Mouse (Mus musculus): ENCODE data around the gene Lgals8. TPM values are rescaled to one million over a fixed set of nuclear protein-coding genes. Genes with fewer than 3 reads are reported as not detected.

Lgals8 gene
- 10 to 100 TPM; 35.1 to 37.2 TPM for total RNA-seq (2021)
- long read RNA-seq, experiment 1, transcript Lgals8-202 (10 exons, 2,792 nt) = major isoform, 10 of 15 reads
- long read RNA-seq, experiment 1, partial matches to known transcripts = 0 of 15 reads
- long read RNA-seq, experiment 1, other reads (novel, unspliced or antisense) = 3 of 15 reads
- long read RNA-seq, experiment 2, transcript Lgals8-202 (10 exons, 2,792 nt) = major isoform, 13 of 25 reads
- long read RNA-seq, experiment 2, partial matches to known transcripts = 2 of 25 reads
- long read RNA-seq, experiment 2, other reads (novel, unspliced or antisense) = 5 of 25 reads

GRCm38 (mm10) chr13:12464844-12465243 lies at the start of gene Lgals8:
TSS of gene Lgals8 (minus strand) at chr13:12464944.
- TF ChIP-seq CTCF (conservative IDR thresholded peaks at IDR 0.05) = no peak
- no peak for DNase-seq (ENCODE audit: low spot score in 2 of 2)
- Histone ChIP-seq H3K4me3 (no peak within 1 kb of the TSS), H3K27ac (no peak within 1 kb of the TSS)

- DNase-seq (ENCODE audit: low spot score in 2 of 2) = no peak
- TF ChIP-seq CTCF (conservative IDR thresholded peaks at IDR 0.05) = no peak
- Histone ChIP-seq H3K4me3 (no peak overlapping the region), H3K27ac (no peak overlapping the region)
Observed at GRCm38 (mm10) chr13:12511189-12511965, 46.6 kb upstream of the Lgals8 start.

GRCm38 (mm10) chr13:12510032-12510431 lies 45.3 kb upstream of the Lgals8 start:
- no peak overlapping the region for H3K27ac ChIP-seq
- H3K4me3 ChIP-seq = no peak overlapping the region
- no peak for DNase-seq (ENCODE audit: low spot score in 2 of 2)
- TF ChIP-seq CTCF (conservative IDR thresholded peaks at IDR 0.05) = no peak

GRCm38 (mm10) chr13:12507426-12507825 lies 42.7 kb upstream of the Lgals8 start:
- TF ChIP-seq CTCF (conservative IDR thresholded peaks at IDR 0.05) = no peak
- no peak for DNase-seq (ENCODE audit: low spot score in 2 of 2)
- Histone ChIP-seq H3K27ac (no peak overlapping the region), H3K4me3 (no peak overlapping the region)

- H3K4me3 ChIP-seq = no peak overlapping the region
- no peak for TF ChIP-seq CTCF (conservative IDR thresholded peaks at IDR 0.05)
- H3K27ac ChIP-seq = no peak overlapping the region
- no peak for DNase-seq (ENCODE audit: low spot score in 2 of 2)
Observed at GRCm38 (mm10) chr13:12505359-12505758, 40.6 kb upstream of the Lgals8 start.

GRCm38 (mm10) chr13:12503238-12503751 lies 38.6 kb upstream of the Lgals8 start:
- no peak for TF ChIP-seq CTCF (conservative IDR thresholded peaks at IDR 0.05)
- no peak overlapping the region for H3K27ac ChIP-seq
- H3K4me3 ChIP-seq = no peak overlapping the region
- DNase-seq (ENCODE audit: low spot score in 2 of 2) = no peak

- no peak for TF ChIP-seq CTCF (conservative IDR thresholded peaks at IDR 0.05)
- DNase-seq (ENCODE audit: low spot score in 2 of 2) = no peak
- Histone ChIP-seq H3K4me3 (no peak overlapping the region), H3K27ac (no peak overlapping the region)
Observed at GRCm38 (mm10) chr13:12502665-12503237, 38.0 kb upstream of the Lgals8 start.

GRCm38 (mm10) chr13:12499107-12499506 lies 34.4 kb upstream of the Lgals8 start:
- H3K27ac ChIP-seq = no peak overlapping the region
- TF ChIP-seq CTCF (conservative IDR thresholded peaks at IDR 0.05) = no peak
- H3K4me3 ChIP-seq = no peak overlapping the region
- DNase-seq (ENCODE audit: low spot score in 2 of 2) = no peak

- TF ChIP-seq CTCF (conservative IDR thresholded peaks at IDR 0.05) = no peak
- Histone ChIP-seq H3K4me3 (no peak overlapping the region), H3K27ac (no peak overlapping the region)
- DNase-seq (ENCODE audit: low spot score in 2 of 2) = no peak
Observed at GRCm38 (mm10) chr13:12497809-12498208, 33.1 kb upstream of the Lgals8 start.

GRCm38 (mm10) chr13:12494750-12495149 lies 30.0 kb upstream of the Lgals8 start:
- no peak for DNase-seq (ENCODE audit: low spot score in 2 of 2)
- no peak overlapping the region for H3K27ac ChIP-seq
- TF ChIP-seq CTCF (conservative IDR thresholded peaks at IDR 0.05) = no peak
- no peak overlapping the region for H3K4me3 ChIP-seq

- H3K4me3 ChIP-seq = no peak overlapping the region
- no peak for TF ChIP-seq CTCF (conservative IDR thresholded peaks at IDR 0.05)
- no peak for DNase-seq (ENCODE audit: low spot score in 2 of 2)
- no peak overlapping the region for H3K27ac ChIP-seq
Observed at GRCm38 (mm10) chr13:12492515-12492914, 27.8 kb upstream of the Lgals8 start.

- TF ChIP-seq CTCF (conservative IDR thresholded peaks at IDR 0.05) = no peak
Observed at GRCm38 (mm10) chr13:12485640-12486039, 20.9 kb upstream of the Lgals8 start.

GRCm38 (mm10) chr13:12485197-12485596 lies 20.5 kb upstream of the Lgals8 start:
- no peak for TF ChIP-seq CTCF (conservative IDR thresholded peaks at IDR 0.05)
- Histone ChIP-seq H3K4me3 (no peak overlapping the region), H3K27ac (no peak overlapping the region)
- no peak for DNase-seq (ENCODE audit: low spot score in 2 of 2)

More at GRCm38 (mm10) chr13:12485640-12486039, 20.9 kb upstream of the Lgals8 start:
- no peak overlapping the region for H3K27ac ChIP-seq
- DNase-seq (ENCODE audit: low spot score in 2 of 2) = no peak
- no peak overlapping the region for H3K4me3 ChIP-seq

Measured in layer of hippocampus, adult 2 months (tissue).